Mouse (Mus musculus): ENCODE results near the gene Gm5751. TPM values are rescaled to one million over a fixed set of nuclear protein-coding genes. Genes with fewer than 3 reads are reported as not detected.
A peak's percentile ranks its signal among the peaks of the same experiment; 100 is the strongest.
"Not testable (repeated sequence)": the region's sequence is repeated elsewhere in the genome, so short reads cannot be mapped to it uniquely, and the experiment has no call there.

Gm5751 gene
- polyA plus RNA-seq (2016; fragmentation: Nextera tagmentation; extraction: Ambion mirVana) = not detected in 2 replicates

DNA sequence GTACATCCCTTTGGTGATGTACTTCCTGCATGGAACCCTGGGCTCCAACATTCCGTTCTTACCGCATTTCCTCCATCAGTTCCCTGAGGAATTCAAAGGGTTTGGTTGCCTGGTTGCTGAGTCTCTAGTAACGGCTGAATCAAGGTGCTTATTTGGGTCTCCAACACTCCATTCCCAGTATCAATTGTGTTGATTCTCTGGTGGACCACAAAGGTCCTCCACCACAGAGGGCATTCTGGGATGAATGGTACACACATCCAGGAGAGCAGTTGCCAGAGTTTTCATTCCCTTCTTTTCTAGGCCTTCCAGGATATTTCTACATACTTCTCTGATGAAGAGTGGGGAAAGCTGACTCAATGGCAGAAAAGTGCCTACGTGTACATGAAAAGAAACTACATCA is at the start of gene Gm5751:
Gene Gm5751 (plus strand): TSS at position 301 of the 400 bp plus-strand sequence.
- WGBS = 85% methylated on average over 4 of the region's 4 CpGs
- H3K27ac ChIP-seq; H3K4me2 ChIP-seq (replicated peaks); H3K9me3 ChIP-seq; H3K4me3 ChIP-seq; ATAC-seq (ENCODE audit: insufficient number of reproducible peaks, insufficient read depth, low FRiP score, low TSS enrichment); H3K27me3 ChIP-seq; H3K9ac ChIP-seq; H3K36me3 ChIP-seq; H3K4me1 ChIP-seq: not testable (repeated sequence)

DNA sequence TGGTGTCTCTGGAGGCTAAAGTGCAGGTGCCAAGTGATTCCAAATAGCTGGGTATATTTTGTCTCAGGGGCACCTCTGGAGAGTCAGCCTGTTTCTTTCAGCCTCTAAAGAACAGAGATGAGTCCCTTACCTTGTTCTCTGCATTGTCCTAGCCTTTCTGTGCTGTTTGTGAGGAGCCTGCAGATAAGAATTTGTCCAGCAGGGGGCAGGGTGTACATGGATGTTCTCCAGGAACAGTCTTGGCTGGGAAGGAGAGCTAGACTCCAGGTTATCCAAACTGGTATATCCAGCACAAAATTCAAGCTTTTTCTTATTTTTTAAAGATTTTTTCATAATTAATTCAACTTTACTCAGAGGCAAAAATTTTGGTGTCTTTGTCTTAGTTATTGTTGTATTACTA is 42.0 kb upstream of the Gm5751 start:
- no peak for ATAC-seq (ENCODE audit: insufficient number of reproducible peaks, insufficient read depth, low FRiP score, low TSS enrichment)
- Histone ChIP-seq H3K4me1 (no peaks in the 10 kb centered on the region), H3K36me3 (no peaks in the 10 kb centered on the region), H3K27me3 (no peaks in the 10 kb centered on the region), H3K4me2 (replicated peaks) (no peak overlapping the region), H3K9me3 (no peaks in the 10 kb centered on the region), H3K4me3 (no peak overlapping the region), H3K9ac (no peak overlapping the region), H3K27ac (no peak overlapping the region)

DNA sequence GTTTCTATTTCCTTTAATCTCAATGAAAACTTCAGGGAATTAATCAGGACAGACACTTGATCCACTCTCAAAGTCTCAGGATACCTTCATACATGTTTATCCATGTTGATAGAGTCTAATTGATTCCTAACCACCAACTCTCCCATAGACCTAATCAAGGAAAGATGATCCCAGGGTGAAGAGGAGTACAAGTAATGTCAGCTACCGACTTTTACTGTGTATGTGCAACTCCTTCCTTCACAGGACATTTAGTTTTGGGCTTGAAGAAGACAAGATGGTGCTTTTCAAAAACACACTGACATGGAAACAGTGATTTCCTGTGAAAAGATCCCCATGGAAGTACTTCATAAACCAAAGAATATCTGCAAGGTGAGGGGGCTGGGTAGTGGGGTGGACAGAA is 30.4 kb upstream of the Gm5751 start, which contains the start of gene Gm6592:
Gene Gm6592 (plus strand): TSS at position 301 of the 400 bp plus-strand sequence.
- no peak for ATAC-seq (ENCODE audit: insufficient number of reproducible peaks, insufficient read depth, low FRiP score, low TSS enrichment)
- no peaks in the 10 kb centered on the region for H3K27me3 ChIP-seq
- no peak within 1 kb of the TSS for H3K9ac ChIP-seq
- H3K4me3 ChIP-seq = no peak within 1 kb of the TSS
- no peaks in the 10 kb centered on the region for H3K9me3 ChIP-seq
- H3K4me1 ChIP-seq = no peaks in the 10 kb centered on the region
- H3K27ac ChIP-seq = no peak within 1 kb of the TSS
- 70% methylated on average over 1 of the region's 1 CpGs for WGBS
- no peak within 1 kb of the TSS for H3K4me2 ChIP-seq (replicated peaks)
- no peaks in the 10 kb centered on the region for H3K36me3 ChIP-seq

GRCm38 (mm10) chrX:8852486-8852885 is 21.6 kb upstream of the Gm5751 start:
- 91% methylated on average over 10 of the region's 10 CpGs for WGBS
- H3K36me3 ChIP-seq = no peaks in the 10 kb centered on the region
- no peak for ATAC-seq (ENCODE audit: insufficient number of reproducible peaks, insufficient read depth, low FRiP score, low TSS enrichment)
- no peak overlapping the region for H3K4me3 ChIP-seq
- H3K27me3 ChIP-seq = no peaks in the 10 kb centered on the region
- H3K27ac ChIP-seq = no peak overlapping the region
- no peaks in the 10 kb centered on the region for H3K4me1 ChIP-seq
- H3K9me3 ChIP-seq = no peaks in the 10 kb centered on the region
- H3K9ac ChIP-seq = no peak overlapping the region
- H3K4me2 ChIP-seq (replicated peaks) = no peak overlapping the region

GRCm38 (mm10) chrX:8864331-8864730 is 9.7 kb upstream of the Gm5751 start:
- 7% methylated on average over 3 of the region's 3 CpGs for whole genome bisulfite sequencing
- not testable (repeated sequence) for H3K9me3 ChIP-seq; H3K9ac ChIP-seq; H3K27ac ChIP-seq; H3K27me3 ChIP-seq; H3K4me1 ChIP-seq; H3K4me3 ChIP-seq; ATAC-seq (ENCODE audit: insufficient number of reproducible peaks, insufficient read depth, low FRiP score, low TSS enrichment); H3K4me2 ChIP-seq (replicated peaks); H3K36me3 ChIP-seq

- no peaks in the 10 kb centered on the region for H3K27me3 ChIP-seq
- WGBS = 59% methylated on average over 4 of the region's 4 CpGs
- no peak overlapping the region for H3K4me2 ChIP-seq (replicated peaks)
Observed at GRCm38 (mm10) chrX:8884336-8884735, 10.3 kb downstream of the Gm5751 start.

DNA sequence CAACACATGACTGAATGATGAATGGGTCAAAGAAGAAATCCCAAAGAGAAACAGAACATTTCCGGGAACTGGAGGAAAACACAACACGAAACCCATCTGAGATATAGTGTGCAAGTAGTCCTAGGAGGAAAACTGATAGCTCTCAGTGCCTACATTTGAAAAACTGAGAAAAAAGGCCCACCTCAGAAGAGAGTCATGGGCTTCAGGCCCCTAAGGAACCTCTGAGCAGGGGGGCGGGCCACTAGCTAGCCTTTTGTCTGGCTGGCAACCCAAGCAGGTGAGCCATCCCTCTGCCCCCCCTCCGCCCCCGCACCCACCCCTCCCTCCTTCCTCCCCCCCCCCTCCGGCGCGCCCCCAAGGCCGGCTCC is 17.9 kb downstream of the Gm5751 start:
- Histone ChIP-seq H3K36me3 (no peaks in the 10 kb centered on the region), H3K4me1 (no peaks in the 10 kb centered on the region), H3K9me3 (no peaks in the 10 kb centered on the region), H3K9ac (peak overlapping the region; percentile 64; the same call in 1 of the 2 replicates), H3K27me3 (no peaks in the 10 kb centered on the region), H3K4me3 (peak overlapping the region; percentile 54), H3K27ac (peak overlapping the region; percentile 80; the same call in 1 of the 2 replicates), H3K4me2 (replicated peaks) (peak overlapping the region; percentile 60)
- peak; percentile 16; the same call in 1 of the 2 replicates for ATAC-seq (ENCODE audit: insufficient number of reproducible peaks, insufficient read depth, low FRiP score, low TSS enrichment)
- WGBS = 36% methylated on average over 3 of the region's 9 CpGs

More at GRCm38 (mm10) chrX:8884336-8884735, 10.3 kb downstream of the Gm5751 start:
- Histone ChIP-seq H3K27ac (no peak overlapping the region), H3K4me3 (no peak overlapping the region), H3K36me3 (no peaks in the 10 kb centered on the region), H3K9ac (no peak overlapping the region), H3K4me1 (no peaks in the 10 kb centered on the region), H3K9me3 (no peaks in the 10 kb centered on the region)
- no peak for ATAC-seq (ENCODE audit: insufficient number of reproducible peaks, insufficient read depth, low FRiP score, low TSS enrichment)

DNA sequence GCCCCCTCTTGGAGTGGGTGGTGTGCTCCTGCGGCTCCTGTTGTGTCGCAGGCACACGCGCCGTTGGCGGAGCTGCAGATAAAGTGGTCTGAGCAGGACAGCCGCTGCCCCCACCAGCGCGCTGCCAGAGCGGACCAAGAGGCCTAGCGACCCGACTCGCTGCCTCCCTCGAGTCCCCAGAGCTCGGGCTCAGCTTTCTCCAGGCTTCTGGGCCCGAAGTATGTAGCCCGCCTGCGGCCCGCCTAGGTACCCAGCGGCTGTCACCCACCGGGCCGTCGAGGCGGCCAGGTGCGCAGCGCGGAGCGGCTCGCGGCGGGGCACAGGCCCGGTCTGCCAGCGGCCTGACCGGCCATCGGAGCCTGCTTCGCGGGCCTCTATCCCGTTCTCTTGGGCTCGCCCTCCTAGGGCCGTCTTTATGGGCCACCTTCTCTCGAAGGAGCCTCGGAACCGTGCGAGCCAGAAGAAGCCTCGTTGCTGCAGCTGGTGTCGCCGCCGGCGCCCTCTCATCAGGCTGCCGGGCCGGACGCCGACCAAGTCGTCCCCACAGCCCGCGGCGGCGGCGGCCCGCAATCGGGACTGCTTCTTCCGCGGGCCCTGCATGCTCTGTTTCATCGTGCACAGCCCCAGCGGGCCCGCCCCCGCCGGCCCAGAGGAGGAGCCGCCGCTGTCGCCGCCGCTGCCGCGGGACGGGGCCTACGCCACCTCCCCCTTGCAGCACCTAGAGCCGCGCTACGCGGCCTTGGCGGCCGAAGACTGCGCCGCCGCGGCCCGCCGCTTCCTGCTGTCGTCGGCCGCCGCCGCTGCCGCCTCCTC is 18.5 kb downstream of the Gm5751 start, which contains the start of gene B630019K06Rik:
Gene B630019K06Rik (plus strand): TSS at position 40 of the 813 bp plus-strand sequence.
- 15% methylated on average over 69 of the region's 95 CpGs for WGBS
- Histone ChIP-seq H3K27me3 (no peaks in the 10 kb centered on the region), H3K4me2 (replicated peaks) (peak within 1 kb of the TSS; percentile 60)

GRCm38 (mm10) chrX:8893182-8893651 is 19.2 kb downstream of the Gm5751 start:
- Histone ChIP-seq H3K4me1 (no peaks in the 10 kb centered on the region), H3K4me3 (peak overlapping the region; percentile 54)

More for the DNA sequence above, 18.5 kb downstream of the Gm5751 start, which contains the start of gene B630019K06Rik:
- no peaks in the 10 kb centered on the region for H3K9me3 ChIP-seq
- peak within 1 kb of the TSS; percentile 64 for H3K9ac ChIP-seq
- ATAC-seq (ENCODE audit: insufficient number of reproducible peaks, insufficient read depth, low FRiP score, low TSS enrichment) = peak; percentile 91
- peak within 1 kb of the TSS; percentile 54 for H3K4me3 ChIP-seq
- H3K36me3 ChIP-seq = no peaks in the 10 kb centered on the region
- peak within 1 kb of the TSS; percentile 80 for H3K27ac ChIP-seq
- H3K4me1 ChIP-seq = no peaks in the 10 kb centered on the region

DNA sequence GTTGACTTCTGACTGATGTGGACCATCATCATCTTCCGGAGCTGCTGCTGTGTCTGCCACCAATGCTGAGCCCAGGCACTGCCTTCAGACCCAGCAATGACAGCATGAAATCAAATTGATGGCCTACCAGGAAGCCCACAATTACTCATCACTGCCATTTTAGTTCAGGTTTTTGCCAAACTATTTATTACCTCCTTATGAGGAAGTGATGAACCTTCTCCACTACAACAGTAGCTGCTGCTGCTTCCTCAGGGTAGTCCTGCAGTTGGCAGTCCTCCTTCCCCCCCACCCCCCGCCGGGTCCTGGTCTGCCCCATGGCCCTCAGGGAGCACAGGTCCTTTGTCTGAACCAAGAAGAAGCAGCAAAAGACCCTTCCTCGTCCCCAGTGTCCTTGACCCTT is 26.8 kb downstream of the Gm5751 start:
- Histone ChIP-seq H3K27me3 (no peaks in the 10 kb centered on the region), H3K9me3 (no peaks in the 10 kb centered on the region), H3K36me3 (no peaks in the 10 kb centered on the region), H3K27ac (no peak overlapping the region), H3K4me1 (no peaks in the 10 kb centered on the region), H3K4me2 (replicated peaks) (no peak overlapping the region), H3K4me3 (no peak overlapping the region), H3K9ac (no peak overlapping the region)
- 75% methylated on average over 4 of the region's 4 CpGs for WGBS
- no peak for ATAC-seq (ENCODE audit: insufficient number of reproducible peaks, insufficient read depth, low FRiP score, low TSS enrichment)

More at GRCm38 (mm10) chrX:8893182-8893651, 19.2 kb downstream of the Gm5751 start:
- peak; percentile 87 for ATAC-seq (ENCODE audit: insufficient number of reproducible peaks, insufficient read depth, low FRiP score, low TSS enrichment)
- no peaks in the 10 kb centered on the region for H3K27me3 ChIP-seq
- no peaks in the 10 kb centered on the region for H3K9me3 ChIP-seq
- 11% methylated on average over 21 of the region's 42 CpGs for WGBS
- H3K36me3 ChIP-seq = no peaks in the 10 kb centered on the region
- H3K4me2 ChIP-seq (replicated peaks) = peak overlapping the region; percentile 60
- peak overlapping the region; percentile 80 for H3K27ac ChIP-seq
- peak overlapping the region; percentile 64 for H3K9ac ChIP-seq

DNA sequence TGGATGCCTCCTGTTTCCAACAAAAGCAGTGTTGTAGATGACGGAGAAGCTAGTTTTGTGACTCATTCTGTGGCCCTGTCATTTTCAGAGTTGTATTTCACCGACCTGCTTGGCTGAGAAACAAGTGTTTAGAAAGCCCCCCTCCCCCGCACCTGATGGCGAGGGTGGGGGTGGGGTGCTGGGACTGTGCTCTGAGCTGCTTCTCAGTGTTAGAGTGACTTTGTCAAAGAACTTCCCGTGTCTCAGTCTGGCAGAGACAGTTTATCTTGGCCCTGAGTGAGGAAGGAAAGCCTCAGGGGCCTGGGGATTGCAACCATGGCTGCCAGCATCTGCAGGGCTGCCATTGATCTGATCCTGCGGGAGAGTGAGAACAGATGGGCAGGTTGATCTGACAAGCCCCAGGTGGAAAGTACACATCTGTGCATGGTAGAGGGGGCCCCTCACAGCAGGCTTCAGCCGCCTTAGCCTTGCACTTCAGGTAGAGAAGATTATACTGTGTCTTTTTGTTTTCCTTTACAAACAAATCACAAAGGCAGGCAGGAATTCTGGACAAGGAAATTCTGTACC is 27.9 kb downstream of the Gm5751 start:
- no peak for ATAC-seq (ENCODE audit: insufficient number of reproducible peaks, insufficient read depth, low FRiP score, low TSS enrichment)
- no peaks in the 10 kb centered on the region for H3K27me3 ChIP-seq
- no peaks in the 10 kb centered on the region for H3K36me3 ChIP-seq
- no peak overlapping the region for H3K4me3 ChIP-seq
- no peak overlapping the region for H3K9ac ChIP-seq
- 29% methylated on average over 7 of the region's 7 CpGs for WGBS
- no peaks in the 10 kb centered on the region for H3K9me3 ChIP-seq
- no peaks in the 10 kb centered on the region for H3K4me1 ChIP-seq
- H3K27ac ChIP-seq = no peak overlapping the region
- no peak overlapping the region for H3K4me2 ChIP-seq (replicated peaks)

GRCm38 (mm10) chrX:8921080-8921479 is 47.0 kb downstream of the Gm5751 start:
- no peak overlapping the region for H3K9ac ChIP-seq
- 70% methylated on average over 4 of the region's 4 CpGs for WGBS
- H3K36me3 ChIP-seq = no peaks in the 10 kb centered on the region
- no peaks in the 10 kb centered on the region for H3K9me3 ChIP-seq
- no peak overlapping the region for H3K4me2 ChIP-seq (replicated peaks)
- no peaks in the 10 kb centered on the region for H3K27me3 ChIP-seq
- no peak for ATAC-seq (ENCODE audit: insufficient number of reproducible peaks, insufficient read depth, low FRiP score, low TSS enrichment)
- no peaks in the 10 kb centered on the region for H3K4me1 ChIP-seq
- no peak overlapping the region for H3K4me3 ChIP-seq
- H3K27ac ChIP-seq = no peak overlapping the region

Data from embryonic facial prominence, embryonic 12.5 days (tissue).